Mouse (Mus musculus): ENCODE data around the gene Gtf3c3. TPM values are rescaled to one million over a fixed set of nuclear protein-coding genes. Genes with fewer than 3 reads are reported as not detected.
A peak's percentile ranks its signal among the peaks of the same experiment; 100 is the strongest.

The Gtf3c3 gene
- polyA plus RNA-seq, 1 experiment from 2014 or later, result 8.0 TPM

GRCm38 (mm10) chr1:54380978-54381914 is 57.5 kb downstream of the Gtf3c3 start:
- no peak overlapping the region for H3K27ac ChIP-seq (ENCODE audit: low read depth, low read length)
- 86% methylated on average over 9 of the region's 9 CpGs for WGBS

GRCm38 (mm10) chr1:54377506-54378051 is 61.2 kb downstream of the Gtf3c3 start:
- H3K27ac ChIP-seq (ENCODE audit: low read depth, low read length), result no peak overlapping the region
- no peaks in the 10 kb centered on the region for H3K36me3 ChIP-seq (ENCODE audit: control insufficient read depth, insufficient read depth)
- H3K4me3 ChIP-seq (ENCODE audit: low read depth, low read length), result no peak overlapping the region
- H3K4me1 ChIP-seq (replicated peaks; ENCODE audit: control insufficient read depth, insufficient read depth, low read length), result no peaks in the 10 kb centered on the region; the same call in 1 of the 2 replicates
- H3K27me3 ChIP-seq (replicated peaks; ENCODE audit: control insufficient read depth, insufficient read depth, low read length), result no peaks in the 10 kb centered on the region
- no peak for ATAC-seq
- no peak overlapping the region for H3K9ac ChIP-seq (ENCODE audit: low read depth, low read length)
- H3K9me3 ChIP-seq (ENCODE audit: control insufficient read depth), result no peaks in the 10 kb centered on the region
- H3K4me2 ChIP-seq (replicated peaks; ENCODE audit: low read depth), result no peak overlapping the region
- TF ChIP-seq CTCF (IDR thresholded peaks at IDR 0.05; ENCODE audit: low read depth), result no peak

More at GRCm38 (mm10) chr1:54380978-54381914, 57.5 kb downstream of the Gtf3c3 start:
- H3K9ac ChIP-seq (ENCODE audit: low read depth, low read length), result no peak overlapping the region
- no peaks in the 10 kb centered on the region for H3K9me3 ChIP-seq (ENCODE audit: control insufficient read depth)
- H3K4me1 ChIP-seq (replicated peaks; ENCODE audit: control insufficient read depth, insufficient read depth, low read length), result no peaks in the 10 kb centered on the region; the same call in 1 of the 2 replicates
- H3K4me3 ChIP-seq (ENCODE audit: low read depth, low read length), result no peak overlapping the region
- TF ChIP-seq CTCF (IDR thresholded peaks at IDR 0.05; ENCODE audit: low read depth), result peak; percentile 82
- H3K27me3 ChIP-seq (replicated peaks; ENCODE audit: control insufficient read depth, insufficient read depth, low read length), result no peaks in the 10 kb centered on the region
- ATAC-seq, result no peak
- no peaks in the 10 kb centered on the region for H3K36me3 ChIP-seq (ENCODE audit: control insufficient read depth, insufficient read depth)
- H3K4me2 ChIP-seq (replicated peaks; ENCODE audit: low read depth), result no peak overlapping the region

DNA sequence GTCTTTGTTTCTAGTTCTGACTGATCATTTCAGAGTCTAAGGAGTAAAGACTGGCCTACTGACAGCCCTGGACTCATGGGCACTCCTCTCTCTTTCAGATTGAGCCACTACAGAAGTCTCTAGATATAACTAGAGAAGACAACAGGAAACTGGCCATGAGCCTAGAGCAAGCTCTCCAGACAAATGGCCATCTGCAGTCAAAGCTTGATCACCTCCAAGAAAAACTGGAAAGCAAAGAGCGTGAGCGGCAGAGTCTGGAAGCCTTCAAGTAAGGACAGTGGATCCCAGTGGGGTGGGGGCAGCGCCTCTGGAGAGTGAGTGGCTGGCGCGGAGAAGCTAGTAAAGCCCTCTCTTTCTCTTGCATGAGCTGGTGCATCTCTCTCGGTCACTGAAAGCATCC is 82.2 kb downstream of the Gtf3c3 start:
- Histone ChIP-seq H3K36me3 (ENCODE audit: control insufficient read depth, insufficient read depth) (no peaks in the 10 kb centered on the region), H3K27ac (ENCODE audit: low read depth, low read length) (no peak overlapping the region), H3K4me1 (replicated peaks; ENCODE audit: control insufficient read depth, insufficient read depth, low read length) (no peaks in the 10 kb centered on the region), H3K4me2 (replicated peaks; ENCODE audit: low read depth) (no peak overlapping the region), H3K9me3 (ENCODE audit: control insufficient read depth) (no peaks in the 10 kb centered on the region), H3K27me3 (replicated peaks; ENCODE audit: control insufficient read depth, insufficient read depth, low read length) (no peaks in the 10 kb centered on the region), H3K4me3 (ENCODE audit: low read depth, low read length) (no peak overlapping the region), H3K9ac (ENCODE audit: low read depth, low read length) (no peak overlapping the region)
- no peak for ATAC-seq
- no peak for TF ChIP-seq CTCF (IDR thresholded peaks at IDR 0.05; ENCODE audit: low read depth)
- WGBS, result 92% methylated on average over 6 of the region's 6 CpGs

GRCm38 (mm10) chr1:54355485-54355884 is 83.3 kb downstream of the Gtf3c3 start:
- Histone ChIP-seq H3K4me2 (replicated peaks; ENCODE audit: low read depth) (no peak overlapping the region), H3K9ac (ENCODE audit: low read depth, low read length) (no peak overlapping the region), H3K4me3 (ENCODE audit: low read depth, low read length) (no peak overlapping the region), H3K27ac (ENCODE audit: low read depth, low read length) (no peak overlapping the region), H3K9me3 (ENCODE audit: control insufficient read depth) (no peaks in the 10 kb centered on the region), H3K27me3 (replicated peaks; ENCODE audit: control insufficient read depth, insufficient read depth, low read length) (no peaks in the 10 kb centered on the region), H3K36me3 (ENCODE audit: control insufficient read depth, insufficient read depth) (no peaks in the 10 kb centered on the region), H3K4me1 (replicated peaks; ENCODE audit: control insufficient read depth, insufficient read depth, low read length) (no peaks in the 10 kb centered on the region)
- no peak for ATAC-seq
- WGBS, result 81% methylated on average over 5 of the region's 5 CpGs
- no peak for TF ChIP-seq CTCF (IDR thresholded peaks at IDR 0.05; ENCODE audit: low read depth)

GRCm38 (mm10) chr1:54354786-54355185 is 84.0 kb downstream of the Gtf3c3 start:
- TF ChIP-seq CTCF (IDR thresholded peaks at IDR 0.05; ENCODE audit: low read depth), result no peak
- Histone ChIP-seq H3K4me2 (replicated peaks; ENCODE audit: low read depth) (no peak overlapping the region), H3K9ac (ENCODE audit: low read depth, low read length) (no peak overlapping the region), H3K4me3 (ENCODE audit: low read depth, low read length) (no peak overlapping the region), H3K27ac (ENCODE audit: low read depth, low read length) (no peak overlapping the region), H3K4me1 (replicated peaks; ENCODE audit: control insufficient read depth, insufficient read depth, low read length) (no peaks in the 10 kb centered on the region), H3K36me3 (ENCODE audit: control insufficient read depth, insufficient read depth) (no peaks in the 10 kb centered on the region), H3K27me3 (replicated peaks; ENCODE audit: control insufficient read depth, insufficient read depth, low read length) (no peaks in the 10 kb centered on the region), H3K9me3 (ENCODE audit: control insufficient read depth) (no peaks in the 10 kb centered on the region)
- WGBS, result 82% methylated on average over 4 of the region's 4 CpGs
- ATAC-seq, result no peak

Other genes with a start within 250 kb of the Gtf3c3 start
- gene Hecw2, start 243.8 kb downstream of the Gtf3c3 start, polyA plus RNA-seq (2015; fragmentation: Nextera tagmentation; extraction: Ambion mirVana), result 0.69 and 0.92 TPM in 2 replicates
- gene Ccdc150, start 188.3 kb downstream of the Gtf3c3 start, polyA plus RNA-seq (2015; fragmentation: Nextera tagmentation; extraction: Ambion mirVana), result 0.10 and 0.13 TPM in 2 replicates
- gene Pgap1, start 118.7 kb upstream of the Gtf3c3 start, polyA plus RNA-seq (2015; fragmentation: Nextera tagmentation; extraction: Ambion mirVana), result 7.2 and 9.4 TPM in 2 replicates